Mouse (Mus musculus) heart, postnatal 10 days (tissue): ENCODE data around the gene Bicral. TPM values are rescaled to one million over a fixed set of nuclear protein-coding genes. Genes with fewer than 3 reads are reported as not detected.

Experiments used
- DNase-seq, 2 experiments: peaks; one replicate each; pipeline ENCODE4 v3.0.0; 2021
- intact Hi-C: fragments of 180-260 bp; cut with DNase I; formaldehyde crosslinking; loops from one replicate; pipeline ENCODE4 v1.15.1; 2025
- total RNA-seq, 2 experiments: library from RNA; stranded (reverse); gene quantifications; 2 replicates each; pipeline ENCODE4 v1.2.3; 2021

The Bicral gene
- total RNA-seq = 10 to 100 TPM; 12.7 to 15.4 TPM

DNA sequence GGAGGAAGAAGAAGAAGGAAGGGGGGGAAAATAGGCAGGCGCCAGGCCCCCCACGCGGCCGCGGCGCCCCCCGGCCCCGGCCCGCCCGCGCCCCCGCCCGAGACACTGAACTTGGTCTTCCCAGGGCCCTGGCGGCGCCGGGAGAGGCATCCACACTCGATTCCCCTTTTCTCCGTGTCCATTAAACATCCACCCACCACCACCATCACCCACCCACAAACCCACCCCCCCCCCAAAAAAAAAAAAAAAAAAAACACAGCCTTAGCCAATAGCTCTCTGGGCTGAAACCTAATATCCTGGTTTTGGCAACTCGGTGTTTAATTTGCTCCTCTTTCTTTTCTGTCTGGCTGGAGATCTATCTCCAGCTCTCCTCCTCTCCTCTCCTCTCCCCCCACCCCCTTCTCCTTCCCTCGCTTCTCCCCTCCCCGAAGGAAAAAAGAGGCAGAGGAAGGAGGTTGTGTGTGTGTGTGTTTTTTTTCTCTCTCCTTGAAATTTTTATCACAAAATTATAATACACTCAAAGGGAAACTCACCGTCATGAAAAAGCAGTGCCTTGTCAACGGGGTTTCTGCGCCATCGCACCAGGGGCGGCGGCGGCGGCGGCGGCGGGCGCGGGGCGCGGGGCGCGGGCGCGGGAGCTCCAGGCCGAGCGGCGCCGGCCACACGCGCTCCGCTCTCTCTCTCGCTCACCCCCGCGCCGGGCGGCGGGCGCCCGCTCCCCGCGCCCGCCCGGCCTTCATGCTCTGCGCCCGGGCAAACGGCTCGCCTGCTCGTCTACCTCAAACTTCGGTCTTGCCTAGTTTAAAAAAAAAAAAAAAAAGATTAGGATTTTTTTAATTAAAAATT lies at the start of gene Bicral:
Bicral (minus strand) TSS at position 580 of the 846 bp plus-strand sequence.
- DNase-seq = peak; percentile 85
- intact Hi-C loops = loop anchor here (2.0 kb wide), 1 partner anchor 75 kb away; the partner anchor contains the start of gene Rpl7l1

DNA sequence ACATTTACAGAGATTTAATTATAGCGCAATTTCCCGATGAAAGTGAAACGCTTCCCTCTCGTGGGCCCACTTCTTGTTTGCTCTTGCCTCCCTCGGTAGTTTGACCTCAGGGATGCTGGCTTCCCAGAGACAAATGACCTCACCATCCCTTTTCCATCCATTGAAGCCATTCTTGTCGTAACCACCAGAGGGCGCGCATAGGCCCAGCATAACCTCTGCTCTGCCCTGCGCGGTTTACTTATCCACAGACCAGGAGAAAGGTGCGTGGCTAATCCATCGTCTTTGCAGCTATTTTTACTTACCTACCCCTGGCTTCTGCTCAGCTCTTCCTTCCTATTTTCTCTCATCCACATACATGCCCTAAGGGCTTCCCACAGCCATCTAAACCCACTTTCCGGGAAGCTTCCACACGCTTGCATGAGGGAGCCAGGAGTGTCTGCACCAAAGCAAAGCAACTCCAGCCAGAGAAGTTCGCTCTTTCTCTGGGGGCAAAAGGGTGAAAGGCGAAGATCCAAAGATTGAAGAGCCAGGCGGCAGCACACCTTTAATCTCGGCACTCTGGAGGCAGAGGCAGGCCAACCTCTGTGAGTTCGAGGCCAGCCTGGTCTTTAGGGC lies 45.7 kb upstream of the Bicral start:
- intact Hi-C loops = no loop called here
- DNase-seq = peak; percentile 86 to 91

DNA sequence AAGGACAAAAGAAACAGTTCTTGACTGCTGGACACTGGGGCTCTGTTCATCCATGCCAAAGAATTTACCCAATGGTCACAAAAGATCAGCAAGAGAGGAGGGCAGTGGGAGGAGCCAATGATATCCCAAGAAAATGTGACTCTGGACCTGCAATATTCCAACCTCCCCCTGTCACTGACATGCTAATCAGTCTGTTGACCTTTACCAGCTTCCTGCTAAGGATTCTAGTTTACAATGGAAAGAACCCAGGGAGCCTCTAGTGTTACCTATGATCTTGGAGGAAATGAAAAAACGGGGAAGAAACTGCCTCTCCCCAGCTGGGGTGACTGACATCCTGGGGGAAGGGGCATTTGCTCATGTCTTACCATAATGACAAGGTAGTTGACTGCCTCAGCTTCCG lies 42.7 kb upstream of the Bicral start:
- no peak for DNase-seq
- intact Hi-C loops = no loop called here

DNA sequence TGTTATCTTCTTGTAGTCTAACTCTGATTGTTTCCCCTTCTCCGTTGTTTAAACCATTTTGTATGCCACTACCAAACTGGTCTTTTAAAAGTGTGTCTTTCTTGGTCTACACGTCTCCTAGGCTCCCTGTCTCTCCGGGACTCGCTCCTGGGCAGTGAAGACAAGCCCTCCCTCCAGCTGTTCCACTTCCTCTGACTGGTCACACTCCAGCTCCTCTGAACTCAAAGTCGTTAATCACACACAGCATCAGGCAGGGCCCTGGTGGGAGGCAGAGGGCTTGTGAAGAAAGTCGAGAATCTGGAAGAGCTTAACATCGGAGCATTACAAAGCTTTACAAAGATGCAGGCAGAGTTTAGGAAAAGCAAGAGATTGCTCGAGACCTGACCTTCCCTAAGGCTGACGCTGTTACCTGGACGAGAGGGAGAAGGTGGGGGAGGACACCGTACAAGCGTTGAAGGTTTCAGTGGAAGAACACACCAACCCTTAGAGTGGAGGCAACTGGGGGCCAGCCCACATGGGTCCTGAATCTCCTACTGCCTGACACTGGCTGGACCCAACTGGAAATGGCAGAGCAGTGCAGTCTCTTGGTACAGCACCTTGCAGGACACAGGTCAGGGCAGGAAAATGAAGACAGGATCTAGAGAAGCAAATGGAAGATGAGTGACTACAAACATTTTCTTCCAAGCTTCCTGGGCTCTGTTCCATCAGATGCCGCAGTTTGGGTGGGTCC lies 39.1 kb upstream of the Bicral start:
- intact Hi-C loops = no loop called here
- peak in 1 of 2 experiments; percentile 49 for DNase-seq

DNA sequence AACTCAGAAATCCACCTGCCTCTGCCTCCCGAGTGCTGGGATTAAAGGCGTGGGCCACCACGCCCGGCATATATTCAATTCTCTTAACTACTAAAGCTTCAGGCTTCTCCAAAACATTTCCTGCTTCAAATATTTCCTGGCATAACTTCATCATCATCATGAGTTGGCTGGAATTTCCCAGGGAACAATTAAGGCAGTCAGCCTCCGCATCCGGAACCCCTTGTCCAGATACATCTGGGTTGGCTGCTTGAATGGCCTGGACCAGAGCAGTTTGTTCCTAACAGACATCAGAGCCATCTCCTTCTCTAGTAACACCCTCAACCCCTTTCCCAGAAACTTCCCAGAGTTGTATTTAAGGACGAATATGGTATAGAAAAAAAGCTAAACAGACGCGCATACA lies 37.1 kb upstream of the Bicral start:
- DNase-seq = peak; percentile 53 to 55
- intact Hi-C loops = no loop called here

DNA sequence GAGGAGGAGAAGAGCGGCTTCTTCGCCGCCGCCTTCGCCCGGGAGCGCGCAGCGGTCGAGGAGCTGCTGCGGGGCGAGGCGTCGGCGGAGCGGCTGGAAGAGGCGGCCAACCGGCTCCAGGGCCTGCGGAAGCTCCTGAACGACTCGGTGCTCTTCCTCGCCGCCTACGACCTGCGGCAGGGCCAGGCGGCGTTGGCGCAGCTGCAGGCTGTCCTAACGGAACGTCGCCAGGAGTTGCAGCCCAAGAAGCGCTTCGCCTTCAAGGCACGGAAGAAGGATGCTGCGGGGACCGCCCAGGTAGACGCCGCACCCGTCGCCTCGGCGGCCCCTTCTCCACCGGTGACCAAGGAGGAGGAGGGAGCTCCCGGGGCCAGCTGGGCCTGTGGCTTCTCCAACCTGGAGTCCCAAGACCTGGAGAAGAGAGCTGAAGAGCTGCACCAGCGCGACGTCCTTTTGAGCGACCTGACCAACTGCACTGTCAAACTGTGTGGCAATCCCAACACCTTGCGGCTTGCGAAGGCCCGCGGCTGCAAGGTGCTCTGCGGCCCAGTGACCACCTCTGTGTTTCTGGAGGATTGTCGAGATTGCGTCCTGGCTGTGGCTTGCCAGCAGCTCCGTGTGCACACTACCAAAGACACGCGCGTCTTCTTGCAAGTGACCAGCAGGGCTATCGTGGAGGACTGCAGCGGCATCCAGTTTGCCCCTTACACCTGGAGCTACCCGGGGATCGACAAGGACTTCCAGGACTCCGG lies 32.7 kb upstream of the Bicral start:
- peak; percentile 53 to 56 for DNase-seq

DNA sequence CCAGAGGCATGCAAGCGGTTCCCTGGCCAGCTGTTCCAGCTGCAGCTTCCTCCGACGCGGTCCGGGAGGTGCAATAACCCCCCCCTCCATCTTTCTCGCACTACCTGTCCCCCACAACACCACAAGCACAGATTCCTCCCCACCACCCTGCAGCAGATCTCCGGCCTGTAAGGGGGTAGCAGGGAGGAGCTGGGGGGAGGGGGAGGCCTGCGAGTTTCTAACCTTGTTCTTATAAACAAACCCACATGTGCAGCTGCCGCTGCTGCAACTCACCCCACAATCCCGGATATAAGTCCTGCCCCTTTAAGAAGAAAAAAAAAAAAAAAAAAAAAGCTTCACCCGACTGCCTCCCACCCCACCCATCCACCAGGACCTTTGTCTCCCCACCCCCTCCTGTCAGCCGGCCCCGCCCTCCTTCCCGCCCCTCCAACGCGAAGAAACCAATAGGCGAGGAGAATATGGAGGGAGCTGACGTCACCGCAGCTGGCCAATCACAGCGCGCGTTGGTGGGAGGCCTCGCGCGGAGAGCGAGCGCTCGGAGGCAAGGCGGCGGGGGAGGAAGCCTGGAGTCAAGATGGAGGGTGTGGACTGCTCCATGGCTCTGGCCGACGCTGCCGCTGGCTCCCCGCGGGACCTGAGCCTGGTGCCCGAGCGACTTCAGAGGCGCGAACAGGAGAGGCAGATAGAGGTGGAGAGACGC lies 32.0 kb upstream of the Bicral start, which contains the start of gene Tbcc:
Tbcc (plus strand) TSS at position 569 of the 700 bp plus-strand sequence.
- intact Hi-C loops = loop anchor here (1.0 kb wide), 1 partner anchor 34 kb away; no protein-coding TSS in a partner anchor
- DNase-seq = peak; percentile 97 to 98

More for the DNA sequence above, 32.7 kb upstream of the Bicral start:
- intact Hi-C loops = loop anchor here (1.0 kb wide), 1 partner anchor 35 kb away; no protein-coding TSS in a partner anchor

DNA sequence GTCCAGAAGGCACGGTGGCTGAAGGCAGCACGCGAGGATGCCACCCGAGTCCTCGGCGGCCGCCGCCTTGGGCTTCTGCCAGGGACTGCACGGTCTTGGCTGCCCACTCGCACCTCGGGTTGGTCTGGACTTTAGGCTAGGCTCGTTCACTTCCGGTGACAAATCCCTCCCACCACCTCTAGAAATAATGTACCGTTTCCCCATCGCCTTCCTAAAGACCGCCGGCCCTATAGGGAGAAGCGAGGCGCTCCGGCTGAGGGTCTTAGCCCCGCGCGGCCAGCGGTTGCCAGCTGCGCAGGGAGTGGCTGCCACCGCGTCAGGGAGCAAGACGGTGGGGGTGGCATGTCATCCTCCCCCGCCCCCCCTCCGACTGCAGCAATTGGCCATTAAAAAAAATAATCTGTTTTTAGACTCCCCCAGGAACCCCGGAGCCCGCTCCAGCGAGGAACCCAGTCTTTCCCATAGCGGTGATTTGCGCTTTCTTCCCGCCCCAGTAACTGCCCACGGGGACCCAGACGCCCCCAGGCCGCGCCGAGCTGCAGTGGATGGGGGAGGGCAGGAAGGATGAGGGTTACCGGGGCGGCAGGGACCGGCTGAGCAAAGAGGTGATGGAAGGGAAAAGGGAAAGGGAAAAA lies 31.3 kb upstream of the Bicral start:
- DNase-seq = peak; percentile 85 to 86
- intact Hi-C loops = loop anchor here (1.0 to 2.0 kb wide), 2 partner anchors 33 to 107 kb away; partner anchors contain the start of gene Rpl7l1

DNA sequence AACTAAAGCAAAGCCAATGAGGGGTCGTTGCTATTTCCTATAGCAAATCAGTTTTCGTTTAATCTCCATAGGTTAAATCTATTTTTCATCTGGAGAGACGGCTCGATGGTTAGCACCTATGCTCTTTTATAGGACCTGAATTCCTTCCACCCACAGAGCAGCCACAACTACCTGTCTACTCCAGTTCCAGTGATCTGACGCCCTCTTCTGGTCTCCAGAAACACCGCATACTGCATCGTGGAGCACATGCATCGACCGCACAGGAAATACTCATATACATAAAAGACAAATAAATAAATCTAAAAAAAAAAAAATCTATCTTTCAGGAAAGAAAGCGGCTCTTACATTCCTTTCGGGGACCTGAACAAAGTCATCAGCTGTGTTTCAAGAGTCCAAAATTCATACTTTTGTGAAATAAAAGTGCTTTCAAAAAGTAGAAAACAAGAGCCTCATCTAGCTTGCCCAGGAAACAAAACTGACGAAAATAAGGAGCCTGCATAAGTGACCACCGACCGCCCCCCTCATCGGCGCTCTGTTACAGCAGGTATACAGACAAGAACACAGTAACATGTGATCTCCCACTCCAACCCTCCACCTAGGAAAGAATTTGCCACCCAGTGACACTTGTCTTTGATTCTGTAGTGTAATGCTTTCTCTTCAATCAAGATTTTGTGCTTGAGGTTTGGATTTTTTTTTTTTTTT lies 30.4 kb upstream of the Bicral start:
- intact Hi-C loops = loop anchor here (2.0 kb wide), 1 partner anchor 106 kb away; the partner anchor contains the start of gene Rpl7l1
- peak; percentile 62 to 66 for DNase-seq

DNA sequence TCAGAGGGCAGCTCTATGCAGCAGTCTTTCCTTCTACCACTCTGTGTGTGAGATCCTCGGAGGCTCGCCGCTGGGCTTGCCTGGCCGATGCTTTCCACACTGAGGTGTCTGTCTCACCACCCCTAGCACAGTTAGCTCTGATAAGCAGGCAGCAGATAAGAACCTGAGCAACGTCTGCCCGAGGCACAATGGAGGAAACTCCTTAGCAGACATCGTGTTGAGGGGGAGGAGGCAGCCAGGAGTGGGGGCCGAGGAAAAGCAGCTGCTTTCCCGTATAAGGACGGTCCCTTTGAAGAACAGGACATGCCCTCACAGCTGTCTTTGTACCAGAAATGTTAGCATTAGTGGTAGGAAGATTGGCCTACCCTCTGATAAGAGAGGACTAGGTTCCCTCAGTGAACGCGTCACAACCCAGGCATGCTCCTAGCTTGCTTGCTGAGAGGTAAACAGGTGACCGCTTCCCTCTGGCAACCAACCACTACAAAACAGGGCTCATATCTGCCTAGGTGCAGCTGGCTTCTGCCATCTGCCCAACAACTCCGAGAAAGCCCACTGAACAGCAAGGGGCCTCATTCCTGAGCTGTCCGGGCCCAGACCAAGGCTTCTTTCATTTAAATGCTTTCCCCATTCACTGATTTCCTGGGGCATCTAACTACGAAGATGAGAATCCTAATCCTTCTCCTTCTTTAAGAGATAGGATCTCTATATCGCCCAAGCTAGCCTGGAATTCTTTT lies 27.8 kb upstream of the Bicral start:
- no peak for DNase-seq
- intact Hi-C loops = no loop called here

DNA sequence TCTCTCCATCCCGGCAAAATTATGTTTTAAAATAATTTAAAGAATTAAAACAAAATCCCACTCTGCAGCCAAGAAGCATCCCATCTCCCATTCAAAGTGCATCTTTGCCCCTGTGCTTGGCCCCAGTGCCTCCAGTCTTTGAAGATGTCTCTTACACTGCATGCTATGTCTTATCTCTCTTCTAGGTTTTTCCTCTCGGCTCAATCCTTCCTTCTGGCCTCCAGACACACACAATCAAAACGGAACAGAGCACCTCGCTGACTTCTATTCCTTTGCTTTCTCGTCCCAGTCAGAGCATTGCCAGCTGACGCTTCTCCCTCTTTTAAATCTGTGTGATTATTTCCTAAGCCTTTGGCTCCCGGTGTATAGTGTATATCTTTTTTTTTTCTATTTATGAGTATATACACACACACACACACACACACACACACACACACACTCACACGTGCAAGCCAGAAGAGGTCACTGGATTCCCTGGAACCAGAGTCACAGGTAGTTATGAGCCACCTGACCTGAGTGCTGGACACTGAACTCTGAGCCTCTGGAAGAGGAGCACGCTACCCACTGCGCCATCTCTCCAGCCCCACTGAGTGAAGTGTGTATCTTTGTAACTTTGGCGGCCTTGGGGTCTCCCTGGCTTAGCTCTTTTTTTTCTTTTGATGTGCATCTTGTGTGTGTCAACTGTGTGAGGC lies 27.1 kb upstream of the Bicral start:
- intact Hi-C loops = no loop called here

DNA sequence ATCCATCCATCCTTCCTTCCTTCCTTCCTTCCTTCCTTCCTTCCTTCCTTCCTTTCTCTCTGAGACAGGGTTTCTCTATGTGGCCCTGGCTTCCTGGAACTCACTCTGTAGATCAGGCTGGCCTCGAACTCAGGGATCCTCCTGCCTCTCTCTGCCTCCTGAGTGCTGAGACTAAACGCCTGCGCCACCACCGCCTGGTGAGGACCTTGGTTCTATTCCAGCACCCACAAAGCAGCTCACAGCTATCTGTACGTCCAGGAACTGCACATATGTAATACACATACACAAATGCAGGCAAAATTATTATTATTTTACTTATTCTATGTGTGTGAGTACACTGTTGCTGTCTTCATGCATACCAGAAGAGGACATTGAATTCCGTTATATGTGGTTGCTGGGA lies 26.5 kb upstream of the Bicral start:
- no peak for DNase-seq
- intact Hi-C loops = no loop called here

More for the DNA sequence above, 27.1 kb upstream of the Bicral start:
- DNase-seq = no peak

DNA sequence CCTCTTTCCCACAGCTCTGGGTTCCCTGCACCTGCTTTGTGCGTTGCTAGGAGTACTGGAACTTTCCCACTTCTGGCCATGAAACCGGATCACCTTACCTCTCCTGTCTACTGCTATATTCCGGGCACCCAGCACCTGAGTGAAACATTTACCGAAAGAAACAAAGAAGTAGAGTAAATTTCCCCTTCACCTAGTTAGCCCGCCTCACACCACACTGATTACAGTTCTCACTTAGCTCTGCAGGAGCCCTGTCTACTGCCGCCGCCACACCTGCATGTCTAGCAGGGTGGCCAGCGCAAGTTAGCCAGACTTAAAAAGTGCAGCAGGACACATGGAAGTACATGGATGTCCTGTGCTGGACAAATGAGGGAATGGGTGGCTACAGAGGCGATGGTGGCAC lies 24.8 kb upstream of the Bicral start:
- intact Hi-C loops = no loop called here

DNA sequence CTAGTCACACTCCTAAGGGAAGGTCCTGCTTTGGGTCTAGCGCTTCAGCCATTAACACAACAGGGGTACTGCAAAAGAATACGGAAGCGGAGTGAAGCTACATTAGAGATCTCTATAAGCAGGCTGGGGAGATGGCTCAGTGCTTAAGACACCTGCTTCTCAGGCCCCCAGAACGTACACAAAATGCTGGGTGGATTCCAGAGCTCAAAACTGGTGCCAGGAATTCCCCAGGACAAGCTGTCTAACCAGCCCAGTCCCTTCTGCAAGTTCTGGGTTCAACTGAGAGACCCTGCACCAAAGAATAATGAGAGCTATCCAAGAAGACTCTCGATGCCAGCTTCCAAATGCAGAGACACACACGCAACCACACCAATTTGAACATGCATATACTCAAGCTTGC lies 23.4 kb upstream of the Bicral start:
- DNase-seq = no peak
- intact Hi-C loops = no loop called here

More for the DNA sequence above, 24.8 kb upstream of the Bicral start:
- DNase-seq = no peak

DNA sequence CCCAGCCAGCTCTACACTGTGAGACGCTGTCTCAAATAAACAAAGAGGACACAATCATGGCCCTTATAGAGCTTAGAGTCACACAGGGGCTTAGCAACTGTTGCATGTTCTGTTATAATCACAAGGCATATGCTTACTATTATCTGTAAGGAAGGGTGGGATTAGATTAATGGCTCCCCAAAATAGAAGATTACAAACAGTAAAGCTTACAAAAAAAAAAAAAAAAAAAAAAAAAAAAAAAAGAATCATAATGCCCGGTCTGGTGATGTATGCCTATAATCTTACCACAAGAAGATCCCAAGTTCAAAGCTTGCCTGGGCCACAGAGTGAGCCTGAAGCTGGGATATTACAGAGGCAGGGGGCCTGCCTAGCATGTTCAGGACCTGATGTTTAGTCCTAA lies 22.0 kb upstream of the Bicral start:
- DNase-seq = no peak
- intact Hi-C loops = no loop called here

DNA sequence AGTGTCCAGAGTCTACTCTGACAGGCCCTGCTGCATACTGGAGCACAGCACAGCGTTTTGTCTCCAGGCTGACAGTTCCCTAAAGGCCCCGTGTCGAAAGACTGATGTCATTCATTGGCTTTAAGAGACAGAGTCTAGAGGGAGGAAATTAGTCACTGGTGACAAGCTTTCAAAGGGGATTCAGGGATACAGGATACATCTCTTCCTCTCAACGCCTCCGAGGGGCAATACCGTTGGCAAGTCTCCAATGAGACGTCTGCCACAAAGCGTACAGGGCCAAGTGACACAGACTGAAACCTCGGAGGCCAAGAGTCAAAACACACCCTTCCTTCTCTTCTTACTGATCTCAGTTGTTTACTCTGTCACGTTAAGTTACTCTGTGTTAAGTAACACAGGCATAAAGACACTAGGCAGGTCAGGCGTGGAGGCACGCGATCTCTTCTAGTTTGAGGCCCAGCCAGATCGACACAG lies 21.6 kb upstream of the Bicral start:
- peak; percentile 84 to 86 for DNase-seq
- intact Hi-C loops = no loop called here

DNA sequence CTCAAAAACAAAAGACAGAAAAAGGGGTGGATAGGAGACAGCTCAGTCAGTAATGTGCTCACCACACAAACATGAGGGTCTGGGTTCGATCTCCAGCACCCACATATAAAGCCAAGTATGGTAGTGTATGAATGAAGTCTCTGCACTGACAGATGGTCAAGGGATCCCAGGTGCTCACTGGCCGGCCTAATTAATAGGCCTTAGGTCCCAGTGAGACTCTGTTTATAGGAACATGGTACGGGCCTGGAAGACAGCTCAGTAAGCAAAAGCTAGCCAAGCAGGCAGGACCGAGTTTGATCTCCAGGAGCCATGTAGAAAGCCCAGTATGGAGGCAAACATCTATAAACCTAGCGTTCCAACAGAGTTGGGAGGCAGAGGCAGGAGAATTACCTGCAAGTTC lies 18.8 kb upstream of the Bicral start:
- intact Hi-C loops = no loop called here
- no peak for DNase-seq
